Mouse (Mus musculus) T-helper 2 cell (primary cell): Measurements from ENCODE around the gene Lenep.

Experiments
- in situ Hi-C: fragments of 300-600 bp; cut with MboI, MseI; formaldehyde crosslinking; loops from one replicate; pipeline ENCODE4 v1.15.1; 2025; ENCODE audit warnings: high pct_unique_total_duplicates

Lenep gene

DNA sequence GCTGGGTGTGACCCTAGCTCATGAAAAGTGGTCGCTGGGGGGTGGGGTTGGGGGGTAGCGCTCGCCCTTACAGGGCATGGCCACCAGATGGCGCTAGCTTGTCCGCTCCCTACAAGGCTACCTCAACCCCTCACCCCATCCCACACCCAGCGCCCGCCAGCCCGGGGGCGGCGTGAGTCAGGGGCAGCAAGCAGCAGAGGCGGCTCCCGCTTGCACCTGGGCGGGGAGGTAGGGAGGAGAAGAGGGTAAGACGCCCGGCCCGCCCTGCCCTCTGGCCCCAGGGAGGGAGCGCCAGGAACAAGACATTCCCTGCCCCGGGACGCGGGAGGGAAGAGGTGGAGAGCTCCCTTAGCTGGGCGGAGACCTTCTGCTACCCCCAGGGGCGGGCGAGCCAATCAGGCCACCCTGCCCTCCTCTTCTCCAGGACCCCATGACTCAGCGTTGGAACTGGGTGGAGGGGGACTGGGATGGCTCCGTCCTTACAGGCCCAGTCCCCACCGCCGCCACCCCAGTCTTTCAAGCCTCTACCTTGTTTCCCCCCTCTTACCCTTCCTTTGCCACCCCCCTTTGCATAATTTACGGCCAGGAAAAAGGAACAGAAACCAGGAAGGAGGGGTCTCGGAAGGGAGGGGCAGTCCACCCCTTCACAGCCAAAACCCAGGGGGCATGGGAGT is 24.1 kb downstream of the Lenep start:
- in situ Hi-C loops, result no loop called here

DNA sequence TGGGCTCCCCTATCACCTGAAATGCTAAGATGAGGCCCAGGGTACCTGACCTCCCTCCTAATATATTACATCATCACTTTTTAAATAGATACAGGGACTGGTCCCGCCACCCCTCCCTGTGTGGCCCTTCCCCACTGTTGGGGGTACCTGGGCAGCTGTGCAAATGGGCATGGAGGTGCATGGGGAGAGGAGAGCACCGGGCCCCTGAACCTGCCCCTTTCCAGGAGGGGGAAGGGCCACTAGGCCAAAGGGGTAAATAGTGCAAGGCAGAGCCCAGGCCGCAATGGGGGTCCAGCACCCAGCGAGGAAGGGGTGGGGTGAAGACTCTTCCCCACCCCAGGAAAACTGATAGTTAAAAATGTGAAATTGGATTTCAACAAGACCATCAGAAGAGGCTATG is 24.8 kb downstream of the Lenep start:
- in situ Hi-C loops, result no loop called here

DNA sequence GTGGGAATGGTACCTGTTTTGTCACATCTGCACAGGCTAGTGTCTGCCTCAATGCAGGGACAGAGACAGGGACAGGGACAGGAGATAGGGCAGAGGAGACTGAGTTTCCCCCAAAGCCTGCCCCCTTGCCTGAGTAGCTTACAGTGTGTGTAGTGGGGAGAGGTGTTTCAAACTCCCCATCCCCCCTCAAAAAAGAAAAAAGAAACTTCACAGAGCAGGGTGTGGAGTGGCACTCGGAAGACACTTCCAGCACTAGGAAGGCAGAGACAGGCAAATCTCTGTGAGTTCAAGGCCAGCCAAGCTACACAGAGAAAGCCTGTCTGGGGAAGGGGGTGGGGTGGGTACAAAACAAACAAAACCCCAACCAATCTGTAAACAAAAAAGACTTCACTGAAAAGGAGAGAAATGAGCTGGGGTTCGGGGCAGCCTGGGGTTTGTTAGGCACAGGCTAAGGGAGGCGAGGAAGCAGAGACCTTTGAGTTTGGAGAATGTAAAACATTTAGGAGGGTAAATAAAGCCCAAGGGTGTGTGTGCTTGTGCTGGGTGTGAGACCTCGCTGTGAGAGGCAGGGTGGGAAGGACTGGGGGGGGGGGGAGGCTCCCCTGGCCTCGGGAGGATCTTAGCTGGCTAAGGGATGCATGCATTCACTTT is 28.9 kb downstream of the Lenep start:
- in situ Hi-C loops, result no loop called here

DNA sequence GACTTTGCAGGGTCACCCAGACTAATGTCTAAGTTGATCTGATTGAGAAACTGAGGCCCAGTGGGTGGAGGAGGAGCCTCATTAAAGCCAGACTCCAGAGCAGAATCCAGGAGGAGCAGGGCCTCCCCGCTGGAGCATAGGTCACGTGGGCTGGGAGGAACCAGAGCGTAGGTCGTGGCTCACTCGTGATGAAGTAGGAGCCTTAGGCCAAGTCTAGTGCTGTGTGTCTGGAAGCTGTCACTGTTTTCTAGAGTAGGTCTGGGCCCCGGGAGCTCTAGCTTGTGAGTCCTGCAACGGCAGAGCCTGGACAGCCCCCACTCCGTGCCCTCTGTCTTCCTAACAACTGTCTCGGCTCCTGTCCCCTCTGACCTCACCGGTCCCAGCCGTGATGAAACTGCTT is 35.3 kb downstream of the Lenep start:
- in situ Hi-C loops, result no loop called here

DNA sequence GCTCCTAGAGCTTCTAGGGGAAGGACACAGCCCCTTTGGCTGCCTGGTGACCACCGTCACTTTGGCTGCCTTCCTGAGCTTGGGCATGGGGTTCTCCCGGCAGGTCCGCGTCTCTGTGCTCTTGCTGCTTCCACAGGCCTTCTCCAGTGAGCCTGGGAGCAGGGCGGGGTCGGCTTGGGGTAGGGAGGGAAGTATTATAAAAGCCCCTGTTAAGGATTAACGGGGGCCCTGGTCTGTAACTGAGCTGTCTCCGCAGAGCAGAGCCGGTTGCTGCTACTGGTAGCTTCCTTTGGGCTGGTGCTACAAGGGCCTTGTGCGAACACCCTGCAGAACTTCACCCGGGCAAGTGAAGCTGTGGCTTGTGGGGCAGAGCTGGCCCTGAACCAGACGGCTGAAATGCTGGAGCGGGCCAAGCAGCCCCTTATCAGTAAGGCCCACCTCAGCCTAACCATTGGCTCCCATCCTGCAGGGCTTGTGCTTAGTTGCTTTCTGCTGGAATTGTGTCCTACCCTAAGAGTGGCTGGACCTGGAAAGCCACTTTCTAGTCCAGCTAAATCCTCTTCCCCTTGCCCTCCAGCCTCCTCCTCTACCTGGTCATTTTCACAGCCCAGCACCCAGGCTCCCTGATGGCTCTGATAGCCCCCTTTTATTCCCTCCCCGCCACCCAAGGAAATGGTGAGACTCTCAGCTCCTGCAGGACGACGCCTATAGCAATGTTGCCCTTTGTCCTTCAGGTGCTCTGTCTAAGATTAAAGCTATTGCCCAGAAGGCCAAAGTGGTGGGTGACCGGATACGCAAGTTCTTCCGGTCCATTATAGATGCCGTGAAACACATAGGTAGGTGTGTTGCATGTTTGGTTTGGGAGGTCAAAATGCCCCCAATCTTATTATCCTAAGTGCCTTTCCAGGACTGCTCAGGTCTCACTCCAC is 36.8 kb downstream of the Lenep start:
- in situ Hi-C loops, result no loop called here

DNA sequence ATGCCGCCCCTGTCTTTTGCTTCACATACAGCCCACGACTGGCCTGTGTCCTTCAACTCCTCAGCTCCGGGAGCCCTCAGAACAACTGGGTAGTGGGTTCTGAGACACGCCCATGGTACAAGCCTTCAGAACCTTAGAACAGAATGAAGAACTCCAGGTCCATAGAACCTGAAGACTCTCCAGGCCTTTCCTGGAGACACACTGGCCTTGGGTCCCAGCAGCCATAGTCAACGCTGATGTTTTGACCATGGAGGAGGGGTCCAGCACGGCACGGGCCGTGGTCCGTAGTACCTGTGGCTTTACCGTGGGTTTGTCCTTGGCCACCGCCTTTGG is 37.5 kb downstream of the Lenep start, which contains the start of gene Dcst1:
Gene Dcst1, minus strand, starts transcription at position 101 of the 333 bp plus-strand sequence.
- in situ Hi-C loops, result no loop called here

DNA sequence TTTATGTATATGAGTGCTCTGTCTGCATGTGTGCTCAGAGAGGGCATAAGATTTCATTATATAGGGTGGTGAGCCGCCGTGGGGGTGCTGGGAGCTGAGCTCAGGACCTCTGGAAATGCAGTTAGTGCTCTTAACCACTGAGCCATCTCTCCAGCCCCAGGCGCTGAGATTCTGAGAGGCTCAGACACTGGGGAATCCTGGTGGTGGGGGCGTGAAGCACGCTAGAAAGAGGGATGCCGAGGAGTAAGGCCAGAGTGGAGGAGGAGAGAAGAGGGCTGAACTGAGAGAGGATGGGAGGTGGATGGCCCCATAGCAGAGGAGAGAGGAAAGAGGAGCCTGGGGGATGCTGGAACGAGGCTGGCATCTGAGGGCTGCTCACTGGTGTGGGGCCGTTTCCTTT is 38.0 kb downstream of the Lenep start:
- in situ Hi-C loops, result no loop called here

DNA sequence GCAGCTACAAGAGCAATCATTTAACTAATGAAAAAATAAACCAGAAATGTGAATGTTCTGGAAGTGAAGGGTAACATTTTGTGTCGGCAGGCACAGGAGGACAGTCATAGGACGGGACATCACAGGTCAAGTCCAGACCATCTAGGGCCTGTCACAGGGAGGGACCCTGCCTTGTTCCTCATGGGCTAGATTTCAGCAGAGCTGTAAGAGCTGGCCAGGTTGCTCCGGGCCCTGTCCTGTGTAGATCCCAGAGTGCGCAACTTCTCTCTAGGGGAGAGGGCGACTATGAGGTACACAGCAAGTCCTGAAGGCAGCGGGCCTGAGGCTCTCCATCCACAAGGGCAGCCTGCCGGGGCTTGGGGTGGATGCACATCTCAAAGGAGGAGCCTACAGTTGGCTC is 40.9 kb downstream of the Lenep start, which contains the start of gene Dcst2:
Gene Dcst2, plus strand, starts transcription at position 301 of the 400 bp plus-strand sequence.
- in situ Hi-C loops, result no loop called here

DNA sequence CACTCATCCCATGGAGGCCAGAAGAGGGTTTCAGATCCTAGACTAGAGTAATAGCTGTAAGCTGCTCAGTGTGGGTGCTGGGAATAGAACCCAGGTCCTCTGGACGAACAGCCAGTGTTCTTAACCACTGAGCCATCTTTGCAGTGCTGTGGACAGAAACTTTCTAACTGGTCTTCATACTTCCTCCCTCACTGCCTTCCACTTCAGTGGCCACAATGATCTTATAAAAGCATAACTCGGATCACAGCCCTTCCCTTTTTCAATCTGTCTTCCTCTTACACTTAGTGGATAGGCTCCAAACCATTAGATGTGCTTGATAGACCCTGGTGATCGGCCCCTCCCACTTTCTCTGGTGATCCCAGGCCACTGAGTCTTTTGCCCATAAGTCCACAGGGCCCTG is 42.4 kb downstream of the Lenep start:
- in situ Hi-C loops, result no loop called here

DNA sequence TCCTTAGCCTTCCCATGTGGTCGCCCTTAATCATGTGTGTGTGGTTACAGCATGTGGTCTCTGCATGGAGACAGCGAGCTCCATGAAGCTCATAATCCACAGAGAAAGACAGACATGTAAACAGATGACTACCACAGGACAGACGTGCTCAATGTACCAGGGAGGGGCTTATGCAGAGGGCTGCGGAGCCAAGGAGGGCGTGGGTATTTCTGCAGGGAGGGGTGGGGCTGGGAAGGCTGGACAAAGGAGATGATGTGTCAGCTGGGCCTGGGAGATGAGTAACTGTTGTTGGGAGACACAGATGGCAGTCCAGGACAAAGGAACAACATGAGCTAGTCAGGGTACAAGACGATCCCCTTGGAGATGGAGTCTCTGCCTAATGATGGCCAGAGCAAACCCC is 43.0 kb downstream of the Lenep start:
- in situ Hi-C loops, result loop anchor here (10.0 kb wide), 1 partner anchor 1145 kb away; the partner anchor contains the start of gene Chtop

DNA sequence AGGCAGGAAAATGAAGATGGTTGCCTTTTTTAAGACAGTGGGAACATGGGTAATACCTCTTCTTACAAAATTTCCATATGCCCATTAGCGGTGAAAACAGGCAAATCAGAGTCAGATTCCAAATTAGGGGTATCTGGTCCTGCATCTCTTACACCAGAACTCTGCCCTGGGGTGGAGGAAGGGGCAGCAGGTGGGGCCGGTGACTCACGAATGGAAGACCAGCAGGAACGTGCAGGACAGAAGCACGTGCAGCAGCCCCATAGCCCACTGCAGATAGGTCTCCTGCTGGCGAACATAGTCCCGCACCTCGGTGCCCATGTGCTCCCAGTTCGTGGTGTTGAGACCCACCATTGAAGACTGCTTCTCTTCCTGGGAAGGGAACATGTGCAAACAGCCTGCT is 46.6 kb downstream of the Lenep start:
- in situ Hi-C loops, result loop anchor here (10.0 kb wide), 1 partner anchor 1149 kb away; the partner anchor contains the start of gene Chtop

DNA sequence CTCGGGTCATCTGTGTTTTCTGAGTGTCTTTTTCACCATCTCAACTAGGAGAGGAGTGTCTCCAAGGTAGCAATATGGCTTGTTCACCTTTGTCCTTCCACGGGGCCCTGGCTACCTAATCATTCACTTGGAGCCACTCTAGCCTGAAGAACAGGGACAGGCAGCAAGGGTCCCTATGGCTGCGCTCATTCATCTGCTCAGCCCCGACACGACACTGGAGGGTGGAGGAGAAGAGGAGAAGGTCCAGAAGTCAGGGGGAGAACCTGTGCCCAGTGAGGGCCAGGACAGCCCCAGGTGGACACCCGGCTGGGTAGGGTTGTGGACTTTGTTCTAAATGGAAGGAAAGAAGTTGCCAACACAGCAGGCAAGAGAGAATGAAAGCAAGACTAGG is 47.1 kb downstream of the Lenep start:
- in situ Hi-C loops, result loop anchor here (10.0 kb wide), 1 partner anchor 1149 kb away; the partner anchor contains the start of gene Chtop

DNA sequence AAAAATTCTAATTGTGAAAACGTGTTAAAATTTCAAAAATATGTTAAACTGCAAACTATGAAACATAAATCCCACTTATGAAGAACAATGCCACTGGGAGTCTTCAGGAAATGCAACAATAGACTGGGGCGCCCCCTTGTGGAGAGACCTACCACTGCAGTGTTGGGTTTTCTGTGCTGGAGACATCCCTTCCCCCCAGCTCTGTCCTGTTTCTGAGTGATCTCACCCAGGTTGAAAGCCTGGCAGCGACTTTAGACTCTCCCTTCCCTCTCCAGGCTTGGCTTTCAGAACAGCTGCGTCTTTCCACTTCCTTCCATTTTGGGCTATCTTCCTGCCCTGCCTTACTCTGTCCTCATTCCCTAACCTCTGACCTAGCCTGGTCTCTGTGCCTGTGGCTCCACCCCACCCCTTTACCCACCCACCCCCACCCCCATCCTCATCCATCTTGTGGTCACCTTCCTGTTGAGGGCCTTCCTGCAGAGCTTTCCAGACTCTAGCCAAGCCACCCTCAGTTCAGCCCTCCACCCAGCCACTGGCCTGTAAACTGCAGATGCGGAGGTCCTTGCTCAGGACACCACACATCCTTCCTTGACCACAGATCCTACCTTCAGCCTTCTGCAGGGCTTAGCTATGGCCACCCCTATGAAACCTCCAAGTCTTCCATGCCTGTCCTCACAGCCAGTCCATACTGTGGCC is 47.6 kb downstream of the Lenep start:
- in situ Hi-C loops, result loop anchor here (10.0 kb wide), 1 partner anchor 1150 kb away; the partner anchor contains the start of gene Chtop

DNA sequence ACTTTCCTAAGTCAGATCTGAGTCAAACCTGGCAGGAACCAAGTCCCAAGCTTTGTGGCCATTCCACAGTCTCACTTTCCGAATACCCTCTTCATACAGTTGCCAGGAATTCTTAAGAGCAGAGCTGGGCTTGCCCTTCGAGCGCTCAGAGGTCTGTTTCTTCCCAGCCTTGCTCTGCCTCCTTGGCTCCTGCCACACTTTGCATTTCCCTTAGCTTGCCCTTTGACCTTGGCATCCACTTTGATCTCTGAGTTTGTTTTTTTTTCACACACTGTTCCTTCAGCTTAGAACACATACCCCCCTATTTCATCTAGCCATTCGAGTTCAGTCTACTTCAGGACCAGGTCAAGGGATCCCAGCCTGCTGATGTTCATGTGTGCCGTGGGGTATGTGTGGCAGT is 51.3 kb downstream of the Lenep start:
- in situ Hi-C loops, result loop anchor here (10.0 kb wide), 1 partner anchor 1154 kb away; the partner anchor contains the start of gene Chtop
